Mouse (Mus musculus) erythroblast, embryonic 14.5 days (primary cell): ENCODE data around the gene Vegfb.

Source experiments
- GATA1 ChIP-seq: IDR thresholded peaks from 2 replicates; pipeline ENCODE4 v1.6.1; 2012; ENCODE audit warnings: low read length, inconsistent platforms, mixed read lengths
- TAL1 ChIP-seq: IDR thresholded peaks from 3 replicates; pipeline ENCODE4 v1.6.1; 2012; ENCODE audit warnings: low read length, inconsistent platforms, mixed read lengths

DNA sequence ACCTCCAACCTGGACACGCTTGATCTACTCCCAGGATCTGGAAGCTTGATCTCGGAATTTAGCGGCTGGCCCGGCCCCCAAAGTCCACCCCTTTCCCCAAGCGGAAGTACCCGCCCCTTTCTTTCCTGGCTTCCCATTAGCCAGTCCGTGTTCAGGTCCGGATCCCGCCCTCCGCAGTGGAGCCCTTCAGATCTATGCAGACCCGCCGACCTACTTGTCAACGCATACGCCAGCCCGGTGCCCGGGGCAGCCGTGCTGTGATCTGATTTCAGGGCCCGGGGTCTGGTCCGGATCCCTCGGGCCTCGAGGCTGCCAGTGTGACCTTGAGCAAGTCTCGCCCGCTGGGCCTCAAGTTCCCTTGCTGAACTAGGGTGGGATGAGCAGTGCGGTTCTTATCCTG lies 8.6 kb upstream of the Vegfb start, which contains the start of the genes Nudt22 and Trpt1:
- no peak for TF ChIP-seq GATA1
- TF ChIP-seq TAL1 = no peak
